Mouse (Mus musculus) embryonic stem cell, embryonic (primary cell): ENCODE measurements around the gene Arfgap2.

Source experiments
- CTCF ChIA-PET, 4 experiments: fragments of 300-600 bp in 2 of 4; fragments of 350-600 bp in 2 of 4; sonication (Branson Sonifier 250); formaldehyde crosslinking; loops; one replicate each; lab custom pipeline; 2022; ENCODE audit warnings: inconsistent platforms in 2 of 4; lab: Charles Lee
- POLR2A ChIA-PET, 4 experiments: fragments of 300-600 bp in 2 of 4; fragments of 350-600 bp in 2 of 4; sonication (Branson Sonifier 250); formaldehyde crosslinking; loops; one replicate each; lab custom pipeline; 2022; ENCODE audit warnings: antibody characterized with exemption in 4 of 4, inconsistent platforms in 1 of 4; lab: Charles Lee

Arfgap2 gene

DNA sequence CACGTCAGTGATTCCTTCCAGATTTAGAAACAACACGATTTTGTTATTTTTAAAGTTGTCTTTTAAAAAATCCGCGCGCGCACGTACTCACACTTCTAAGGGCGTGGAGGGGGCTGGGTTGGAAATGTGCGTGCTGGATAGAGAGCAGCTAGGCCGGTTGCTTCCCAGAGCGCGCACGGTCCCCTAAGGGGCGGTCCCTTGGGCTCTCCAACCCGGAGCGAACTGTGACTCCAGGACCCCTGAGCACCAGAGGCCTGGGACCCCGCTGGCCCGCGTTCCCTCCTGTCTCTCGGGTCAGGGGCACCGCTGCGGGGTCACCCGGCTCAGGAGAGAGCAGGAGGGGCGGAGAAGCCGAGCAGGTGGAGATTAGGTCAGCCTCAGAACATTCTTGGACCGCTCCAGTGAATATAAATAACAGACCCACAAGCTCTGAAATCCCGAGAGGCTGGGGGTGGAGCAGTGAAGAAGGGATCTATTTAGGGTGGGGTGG lies 9.1 kb upstream of the Arfgap2 start, which contains the start of gene Pacsin3:
Gene Pacsin3, plus strand, starts transcription at position 294 of the 490 bp plus-strand sequence.
- CTCF ChIA-PET: interaction anchor here in 2 of 4 experiments (0.9 to 2.5 kb wide), 5 partner anchors 9 to 141 kb away, joined by 3 to 12 read pairs (median 7); partner anchors contain the start of genes Ddb2 (in 2 of the 2) and Arfgap2 (in 1 of the 2)
- POLR2A ChIA-PET: interaction anchor here in 3 of 4 experiments (0.9 to 8.3 kb wide), 17 partner anchors 9 to 203 kb away, joined by 3 to 62 read pairs (median 8); partner anchors contain the start of genes Arfgap2 (in 3 of the 3) and Ddb2 (in 2 of the 3)

DNA sequence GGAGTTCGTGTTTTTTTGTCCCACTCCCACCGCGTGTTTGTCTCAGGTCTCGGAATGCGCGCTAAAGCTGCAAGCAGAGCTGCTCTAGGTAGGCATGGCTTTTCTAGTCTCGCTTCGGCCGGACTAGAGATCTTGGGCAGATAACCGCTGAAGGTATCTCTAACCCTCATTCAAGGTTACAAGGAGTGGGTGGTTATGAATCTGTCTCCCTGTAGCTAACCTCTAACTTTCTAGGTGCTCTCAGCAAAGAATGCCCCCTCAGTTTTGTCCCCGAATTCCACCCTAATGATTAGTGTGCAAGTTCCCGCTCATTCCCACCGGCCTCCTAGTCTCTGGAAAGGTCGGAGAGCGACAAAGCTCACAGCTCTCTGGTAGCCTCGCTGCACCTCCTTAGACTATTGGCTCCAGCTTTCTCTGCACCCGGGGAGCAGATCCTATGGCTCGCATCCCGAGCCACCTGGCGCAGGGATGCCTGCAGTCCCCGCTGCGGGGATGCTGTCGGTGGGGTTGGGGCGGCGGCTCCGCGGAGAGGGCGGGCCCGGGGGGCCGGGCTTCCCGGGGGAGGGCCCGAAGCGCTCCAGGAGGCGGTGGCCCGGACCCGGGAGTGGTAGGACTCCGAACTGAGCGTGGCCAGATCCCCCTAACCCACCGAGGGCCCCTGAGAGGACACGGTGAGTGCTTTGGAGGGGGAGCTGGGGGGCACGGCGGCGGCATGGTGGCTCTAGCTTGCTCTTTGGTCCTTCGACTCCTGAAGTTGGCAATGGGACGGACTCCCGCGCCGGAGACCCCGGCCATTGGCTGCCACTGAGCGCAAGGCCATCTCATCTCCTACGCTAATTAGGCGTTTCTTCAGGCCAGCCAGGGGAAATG lies 8.3 kb upstream of the Arfgap2 start:
- POLR2A ChIA-PET: interaction anchor here (0.5 to 8.3 kb wide), 29 partner anchors 8 to 492 kb away, joined by 3 to 62 read pairs (median 4); partner anchors contain the start of genes Arfgap2 (in 3 of the 4), Acp2 (in 2 of the 4), Ddb2 (in 2 of the 4) and Nr1h3 (in 2 of the 4)
- CTCF ChIA-PET: interaction anchor here (0.5 to 2.5 kb wide), 14 partner anchors 8 to 379 kb away, joined by 3 to 12 read pairs (median 4); partner anchors contain the start of genes Ddb2 (in 2 of the 4) and Arfgap2 (in 1 of the 4)

DNA sequence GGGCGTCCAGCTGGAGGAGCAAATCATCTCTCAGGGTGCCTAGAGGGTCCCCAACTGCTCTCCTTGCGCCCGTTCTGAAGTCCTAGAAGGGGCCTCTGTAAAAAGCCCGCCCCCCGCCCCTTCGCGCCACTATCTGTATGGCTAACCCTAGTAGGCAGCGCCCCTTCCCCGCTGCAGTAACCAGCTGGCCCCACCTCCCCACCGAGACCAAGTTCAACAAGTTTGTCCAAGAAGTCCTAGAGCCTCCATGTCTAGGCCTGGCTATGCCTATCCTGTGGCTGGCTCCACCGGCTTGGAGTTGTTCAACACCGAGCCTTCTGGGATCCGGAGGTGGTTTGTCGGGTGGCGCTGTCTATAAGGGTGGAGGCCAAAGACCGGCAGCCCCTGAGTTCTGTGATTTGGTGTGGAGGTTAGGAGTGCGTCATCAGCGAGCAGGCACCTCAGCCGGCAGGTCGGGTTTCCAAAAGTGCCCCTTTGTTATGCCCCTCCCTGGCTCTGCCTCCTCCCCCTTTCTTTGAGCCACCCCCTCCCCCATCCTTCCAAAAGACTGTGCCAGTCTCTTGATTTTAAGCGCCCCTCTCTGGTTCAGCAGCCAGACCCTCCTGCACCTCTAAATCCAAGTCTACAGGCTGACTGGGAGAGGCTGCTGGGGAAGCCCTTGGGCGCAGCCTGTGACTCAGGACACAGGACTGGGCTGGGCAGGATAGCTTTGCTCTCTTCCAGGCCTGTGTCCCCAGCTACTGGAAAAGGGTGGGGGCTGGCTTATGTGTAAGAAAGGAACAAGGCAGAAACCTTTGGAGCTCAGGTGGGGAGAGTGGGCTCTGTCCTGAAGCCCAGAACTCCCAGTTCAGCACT lies 7.4 kb upstream of the Arfgap2 start:
- ChIA-PET POLR2A (interaction anchor here (0.6 to 8.3 kb wide), 30 partner anchors 7 to 393 kb away, joined by 3 to 62 read pairs (median 4); partner anchors contain the start of genes Arfgap2 (in 3 of the 4), Ddb2 (in 3 of the 4), Acp2 (in 1 of the 4) and Arhgap1 (in 1 of the 4)), CTCF (interaction anchor here in 3 of 4 experiments (0.5 to 2.5 kb wide), 11 partner anchors 12 to 378 kb away, joined by 3 to 12 read pairs (median 4); partner anchors contain the start of gene Ddb2 (in 1 of the 3))

DNA sequence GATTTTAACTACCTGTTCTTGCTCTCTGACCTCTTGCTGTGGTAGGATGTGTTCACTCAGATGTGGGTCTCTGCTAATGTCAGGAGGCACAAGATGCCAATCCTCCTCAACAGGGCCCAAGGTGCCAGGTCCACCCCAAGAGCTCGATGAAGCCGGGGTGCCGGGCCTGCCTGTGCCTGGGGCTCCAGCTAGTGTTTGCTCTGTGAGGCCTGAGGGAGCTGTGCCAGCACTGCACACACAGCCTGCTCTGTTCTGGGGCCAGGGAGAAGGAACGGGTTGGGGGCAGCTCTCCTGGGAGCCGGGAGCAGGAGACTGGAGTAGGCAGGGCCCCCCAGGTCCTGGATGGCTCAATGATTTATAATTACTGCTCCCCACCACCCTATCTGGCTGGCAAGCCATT lies 6.7 kb upstream of the Arfgap2 start:
- ChIA-PET CTCF (interaction anchor here in 2 of 4 experiments (1.0 to 2.5 kb wide), 3 partner anchors 22 to 143 kb away, joined by 3 to 12 read pairs (median 5); partner anchors contain the start of gene Ddb2 (in 1 of the 2)), POLR2A (interaction anchor here in 3 of 4 experiments (0.8 to 8.3 kb wide), 13 partner anchors 9 to 269 kb away, joined by 3 to 62 read pairs (median 9); partner anchors contain the start of genes Ddb2 (in 3 of the 3), Acp2 (in 1 of the 3), Ckap5 (in 1 of the 3) and Nr1h3 (in 1 of the 3))

DNA sequence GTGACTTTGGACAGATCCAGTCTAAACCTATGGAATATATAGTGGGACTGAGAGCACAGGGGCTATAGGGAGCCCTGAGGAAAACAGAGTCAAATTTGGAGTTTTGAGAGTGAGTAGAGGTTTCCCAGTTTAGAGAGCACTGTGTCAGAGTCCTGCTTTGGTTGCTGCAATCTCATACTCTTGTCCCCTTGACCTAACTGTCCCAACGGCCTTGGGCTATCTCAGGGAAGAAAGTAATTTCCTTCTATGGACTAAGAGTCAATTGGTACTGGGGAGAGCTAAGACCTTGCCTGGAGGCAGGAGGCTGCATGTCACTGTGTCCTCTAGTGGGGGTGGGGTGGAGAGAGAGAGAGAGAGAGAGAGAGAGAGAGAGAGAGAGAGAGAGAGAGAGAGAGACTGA lies 5.9 kb upstream of the Arfgap2 start:
- CTCF ChIA-PET: interaction anchor here in 1 of 4 experiments (1.0 kb wide), 1 partner anchor 144 kb away, joined by 5 read pairs; no protein-coding TSS in a partner anchor

DNA sequence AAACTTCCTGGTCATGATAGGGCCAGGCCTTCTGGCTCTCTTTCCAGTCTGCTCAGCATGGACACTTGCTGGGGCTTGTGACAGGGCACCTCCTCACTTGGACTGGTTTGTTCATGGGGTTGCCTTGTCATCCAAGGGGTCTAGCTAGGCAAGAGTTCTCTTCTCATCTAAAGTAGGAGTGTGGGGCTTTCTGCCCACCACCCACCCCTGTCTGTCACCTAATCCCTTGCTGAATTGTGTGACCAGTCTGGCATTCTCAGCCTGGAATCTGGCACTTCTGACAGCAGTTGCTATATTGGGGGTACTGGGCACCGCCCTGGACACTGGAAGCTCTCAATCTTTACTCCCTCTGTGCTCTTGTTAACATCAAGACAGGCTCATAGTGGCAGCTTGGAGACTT lies 5.3 kb upstream of the Arfgap2 start:
- ChIA-PET POLR2A (interaction anchor here in 1 of 4 experiments (0.5 to 8.3 kb wide), 5 partner anchors 10 to 180 kb away, joined by 3 to 62 read pairs (median 5); partner anchors contain the start of gene Ddb2), CTCF (no interaction called here)

More for the DNA sequence above, 5.9 kb upstream of the Arfgap2 start:
- POLR2A ChIA-PET: interaction anchor here in 3 of 4 experiments (0.8 to 8.3 kb wide), 8 partner anchors 8 to 146 kb away, joined by 3 to 62 read pairs (median 8); partner anchors contain the start of gene Ddb2 (in 3 of the 3)

DNA sequence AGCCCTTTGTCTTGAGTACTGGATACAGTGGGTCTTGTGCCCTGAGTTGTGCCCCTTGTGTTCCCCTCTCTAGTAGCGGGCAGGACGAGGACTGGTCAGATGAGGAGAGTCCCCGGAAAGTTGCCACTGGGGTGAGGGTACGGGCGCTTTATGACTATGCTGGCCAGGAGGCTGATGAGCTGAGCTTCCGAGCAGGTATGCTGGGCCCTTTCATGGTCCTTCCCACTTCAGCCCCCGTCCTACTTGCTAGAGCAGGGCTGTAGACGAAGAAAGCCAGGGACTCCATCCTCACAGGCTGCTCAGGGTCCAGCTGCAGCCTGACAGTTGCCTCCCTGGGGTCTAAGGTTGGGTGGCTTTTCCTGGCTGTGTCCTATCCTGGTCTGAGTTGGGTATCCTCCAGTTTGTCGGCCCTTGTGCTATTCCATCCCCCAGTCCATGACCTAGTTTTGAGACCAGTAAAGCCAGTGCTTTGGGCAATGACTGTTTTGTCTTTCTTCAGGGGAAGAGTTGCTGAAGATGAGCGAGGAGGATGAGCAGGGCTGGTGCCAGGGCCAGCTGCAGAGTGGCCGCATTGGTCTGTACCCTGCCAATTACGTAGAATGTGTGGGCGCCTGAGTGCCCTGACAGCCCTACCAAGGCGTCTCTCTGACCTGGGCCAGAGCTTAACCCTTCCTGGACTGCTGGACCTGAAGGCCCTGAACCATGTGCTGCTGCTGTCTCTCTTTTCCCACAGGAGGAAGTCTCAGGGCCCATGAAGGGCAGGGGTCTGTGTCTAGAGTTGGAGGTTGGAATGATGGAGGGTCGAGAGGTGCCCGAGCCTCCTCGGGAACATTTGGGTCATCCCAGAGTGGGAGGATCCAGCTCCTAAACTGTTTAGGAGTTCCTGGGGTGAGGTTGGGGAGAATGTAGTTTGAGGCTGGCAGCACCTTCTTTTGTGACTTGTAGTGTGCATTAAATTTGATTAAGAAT lies 798 bp upstream of the Arfgap2 start:
- ChIA-PET POLR2A (interaction anchor here (0.6 to 3.4 kb wide), 83 partner anchors 8 to 1111 kb away, joined by 3 to 51 read pairs (median 4); partner anchors contain the start of genes Ddb2 (in 3 of the 4), Pacsin3 (in 3 of the 4), Ckap5 (in 2 of the 4) and Lrp4 (in 2 of the 4)), CTCF (interaction anchor here in 3 of 4 experiments (0.6 to 1.5 kb wide), 13 partner anchors 8 to 515 kb away, joined by 3 to 9 read pairs (median 4); partner anchors contain the start of gene Ddb2 (in 1 of the 3))

DNA sequence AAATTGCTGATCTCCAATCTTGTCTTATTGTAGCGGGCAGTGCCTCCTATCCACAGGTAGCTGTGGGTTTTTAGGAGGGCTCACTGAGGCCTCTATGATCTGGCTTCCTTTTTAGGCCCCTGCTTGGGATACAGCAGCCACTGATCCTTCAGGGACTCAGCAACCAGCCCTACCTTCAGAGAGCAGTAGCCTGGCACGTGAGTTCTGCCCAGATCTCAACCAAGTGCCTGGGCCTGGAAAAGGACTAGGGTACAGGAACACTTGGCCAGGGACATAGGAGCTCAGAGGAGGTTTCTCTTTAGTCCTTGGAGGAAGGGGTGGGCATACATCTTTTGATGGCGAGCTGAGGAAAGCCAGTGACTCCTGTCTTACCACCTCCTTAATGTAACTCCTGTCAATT lies 3.3 kb downstream of the Arfgap2 start:
- CTCF ChIA-PET: interaction anchor here in 2 of 4 experiments (0.7 to 1.2 kb wide), 3 partner anchors 10 to 153 kb away, joined by 3 to 4 read pairs (median 4); no protein-coding TSS in a partner anchor
- POLR2A ChIA-PET: interaction anchor here in 3 of 4 experiments (0.6 to 4.2 kb wide), 10 partner anchors 10 to 176 kb away, joined by 3 to 26 read pairs (median 4); partner anchors contain the start of genes 1110051M20Rik (in 1 of the 3), Ddb2 (in 1 of the 3) and Pacsin3 (in 1 of the 3)

DNA sequence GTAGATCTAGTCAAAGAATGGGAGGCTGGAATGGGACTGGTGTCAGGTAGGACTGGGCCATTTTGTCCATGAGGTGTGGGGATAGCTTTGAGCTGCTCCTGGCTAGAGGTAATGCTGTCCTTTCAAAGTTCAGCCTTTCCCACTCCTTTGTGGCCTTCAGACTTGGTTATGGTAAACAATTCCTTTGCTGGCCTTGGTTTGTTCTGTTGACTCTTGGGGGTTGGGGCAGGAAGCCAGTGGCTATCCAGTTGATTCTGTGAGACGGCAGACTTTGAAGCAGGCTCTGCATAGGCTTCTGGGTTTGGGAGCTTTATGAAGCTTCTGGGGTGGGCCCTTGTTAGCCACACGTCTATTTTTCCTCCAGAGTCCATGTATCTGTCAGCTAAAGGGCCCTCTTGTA lies 3.9 kb downstream of the Arfgap2 start:
- ChIA-PET CTCF (interaction anchor here in 2 of 4 experiments (0.9 to 1.9 kb wide), 4 partner anchors 10 to 153 kb away, joined by 3 to 8 read pairs (median 4); no protein-coding TSS in a partner anchor), POLR2A (interaction anchor here in 3 of 4 experiments (0.6 to 4.2 kb wide), 12 partner anchors 9 to 218 kb away, joined by 3 to 26 read pairs (median 4); partner anchors contain the start of genes Ddb2 (in 2 of the 3), Pacsin3 (in 2 of the 3) and 1110051M20Rik (in 1 of the 3))

DNA sequence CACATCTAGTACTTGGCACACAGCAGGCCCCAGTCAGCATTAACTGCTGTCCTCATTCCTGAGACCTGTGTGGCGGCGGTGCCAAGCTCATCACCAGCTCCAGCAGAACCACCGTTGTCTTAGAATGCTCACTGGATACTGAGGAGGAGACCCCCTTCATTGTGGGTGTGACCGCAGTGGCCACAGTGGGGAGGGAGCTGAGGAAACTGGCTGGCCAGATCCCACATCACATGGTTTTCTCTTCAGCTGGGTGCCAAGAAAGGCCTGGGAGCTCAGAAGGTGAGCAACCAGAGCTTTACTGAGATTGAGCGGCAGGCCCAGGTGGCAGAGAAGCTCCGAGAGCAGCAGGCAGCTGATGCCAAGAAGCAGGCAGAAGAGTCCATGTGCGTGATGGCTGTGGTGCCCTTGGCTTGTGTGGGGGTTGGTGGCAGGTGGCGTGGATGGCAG lies 4.9 kb downstream of the Arfgap2 start:
- CTCF ChIA-PET: interaction anchor here in 2 of 4 experiments (0.7 to 1.9 kb wide), 3 partner anchors 8 to 154 kb away, joined by 3 to 8 read pairs (median 3); no protein-coding TSS in a partner anchor
- POLR2A ChIA-PET: interaction anchor here in 3 of 4 experiments (0.9 to 4.2 kb wide), 12 partner anchors 8 to 193 kb away, joined by 3 to 26 read pairs (median 4); partner anchors contain the start of genes Ddb2 (in 2 of the 3) and Pacsin3 (in 2 of the 3)

DNA sequence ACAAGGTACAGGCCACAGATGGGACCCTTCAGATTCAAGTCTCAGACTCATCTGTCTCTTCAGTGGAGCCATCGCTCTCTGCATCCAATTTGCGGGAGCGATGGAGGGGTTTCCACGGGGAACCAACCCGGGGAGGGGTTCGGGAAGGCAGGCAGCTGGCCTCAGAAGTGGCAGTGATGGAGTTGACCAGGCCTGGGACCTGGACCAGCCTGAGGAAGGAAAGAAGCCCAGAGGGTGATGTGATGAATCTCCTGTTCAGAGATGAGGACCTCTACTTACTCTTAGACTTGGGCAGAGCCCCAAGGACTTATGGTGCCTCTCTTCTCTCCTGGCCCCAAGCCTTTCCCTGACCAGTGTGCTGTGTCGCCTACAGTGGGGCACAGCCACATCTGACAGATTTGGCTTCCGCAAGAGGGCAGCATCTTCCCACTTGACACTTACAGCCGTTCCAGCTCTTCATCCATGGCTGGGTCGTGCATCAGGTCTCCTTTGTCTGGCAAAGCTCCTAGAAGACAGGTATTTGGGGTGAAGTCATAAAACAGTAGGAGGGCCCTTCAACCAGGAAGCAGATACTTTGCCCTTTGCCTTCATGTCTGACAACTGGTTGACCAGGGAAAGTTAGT lies 14.1 kb downstream of the Arfgap2 start:
- ChIA-PET CTCF (interaction anchor here (0.7 to 1.9 kb wide), 15 partner anchors 10 to 643 kb away, joined by 3 to 17 read pairs (median 4); partner anchors contain the start of genes Arfgap2 (in 1 of the 4), Ddb2 (in 1 of the 4) and Slc39a13 (in 1 of the 4)), POLR2A (interaction anchor here in 3 of 4 experiments (0.7 to 1.8 kb wide), 19 partner anchors 9 to 371 kb away, joined by 3 to 9 read pairs (median 3); partner anchors contain the start of genes Arfgap2 (in 2 of the 3), Ckap5 (in 2 of the 3), Ddb2 (in 2 of the 3) and Slc39a13 (in 1 of the 3))

DNA sequence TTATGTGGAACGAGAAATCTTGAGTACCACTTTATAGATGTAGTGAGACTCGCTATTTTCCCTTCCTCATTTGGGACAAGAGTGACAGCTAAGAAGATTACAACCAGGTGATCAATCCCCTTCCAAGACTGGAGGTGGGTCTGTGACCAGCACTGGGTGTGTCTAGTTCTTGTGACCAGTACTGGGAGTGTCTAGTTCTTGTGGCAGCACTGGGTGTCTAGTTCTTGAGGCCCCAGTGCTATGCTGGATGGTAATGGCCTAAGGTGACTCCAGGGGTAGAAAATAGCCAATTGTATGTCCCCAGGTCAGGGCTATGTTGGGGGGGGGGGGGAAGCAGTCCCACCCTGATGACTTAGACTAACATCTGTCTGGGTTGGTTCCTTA lies 14.6 kb downstream of the Arfgap2 start:
- ChIA-PET CTCF (interaction anchor here (0.7 to 1.9 kb wide), 14 partner anchors 10 to 642 kb away, joined by 3 to 17 read pairs (median 4); partner anchors contain the start of genes Arfgap2 (in 1 of the 4), Ddb2 (in 1 of the 4) and Slc39a13 (in 1 of the 4)), POLR2A (interaction anchor here in 3 of 4 experiments (0.7 to 1.8 kb wide), 19 partner anchors 9 to 371 kb away, joined by 3 to 9 read pairs (median 3); partner anchors contain the start of genes Arfgap2 (in 2 of the 3), Ckap5 (in 2 of the 3), Ddb2 (in 2 of the 3) and Slc39a13 (in 1 of the 3))

DNA sequence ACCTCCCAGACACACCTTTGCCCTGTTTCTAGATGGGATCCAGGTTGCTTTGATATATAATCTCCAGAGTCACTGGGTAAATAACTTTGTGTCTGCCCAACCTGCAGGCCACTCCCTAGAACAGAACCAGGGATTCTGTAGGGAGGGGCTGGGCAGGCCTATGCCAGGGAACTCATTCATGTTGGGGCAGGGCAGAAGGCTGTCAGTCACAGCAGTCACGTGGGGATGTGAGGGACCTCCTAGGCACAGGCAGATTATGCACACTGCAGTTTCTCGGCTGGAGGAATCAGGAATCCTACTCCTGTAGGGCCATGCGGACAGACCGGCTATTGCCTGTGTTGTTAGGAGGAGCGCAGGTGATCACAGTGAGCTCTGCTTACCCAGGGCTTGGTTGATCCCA lies 16.6 kb downstream of the Arfgap2 start:
- POLR2A ChIA-PET: interaction anchor here in 3 of 4 experiments (0.6 to 2.0 kb wide), 18 partner anchors 8 to 257 kb away, joined by 3 to 10 read pairs (median 3); partner anchors contain the start of genes Ddb2 (in 2 of the 3), Arfgap2 (in 1 of the 3), Ckap5 (in 1 of the 3) and Rapsn (in 1 of the 3)
- CTCF ChIA-PET: interaction anchor here (0.7 to 1.6 kb wide), 5 partner anchors 160 to 206 kb away, joined by 3 to 6 read pairs (median 3); no protein-coding TSS in a partner anchor
